Mouse (Mus musculus) bone marrow macrophage, adult 2 months (primary cell): Measurements from ENCODE around the gene Igf1.

Source experiments
- CTCF ChIP-seq: IDR thresholded peaks from 2 replicates; pipeline ENCODE4 v1.5.1; 2012; ENCODE audit warnings: low read depth, mild to moderate bottlenecking, low read length, moderate library complexity
- POLR2A ChIP-seq: IDR thresholded peaks from 2 replicates; pipeline ENCODE4 v1.6.1; 2012; ENCODE audit warnings: mild to moderate bottlenecking, low read depth, low read length, borderline replicate concordance

GRCm38 (mm10) chr10:87812157-87813072 is 45.6 kb upstream of the Igf1 start:
- TF ChIP-seq CTCF (no peak), POLR2A (no peak)
